Mouse (Mus musculus): ENCODE data around the gene Adam11.
A peak's percentile ranks its signal among the peaks of the same experiment; 100 is the strongest.

The Adam11 gene

DNA sequence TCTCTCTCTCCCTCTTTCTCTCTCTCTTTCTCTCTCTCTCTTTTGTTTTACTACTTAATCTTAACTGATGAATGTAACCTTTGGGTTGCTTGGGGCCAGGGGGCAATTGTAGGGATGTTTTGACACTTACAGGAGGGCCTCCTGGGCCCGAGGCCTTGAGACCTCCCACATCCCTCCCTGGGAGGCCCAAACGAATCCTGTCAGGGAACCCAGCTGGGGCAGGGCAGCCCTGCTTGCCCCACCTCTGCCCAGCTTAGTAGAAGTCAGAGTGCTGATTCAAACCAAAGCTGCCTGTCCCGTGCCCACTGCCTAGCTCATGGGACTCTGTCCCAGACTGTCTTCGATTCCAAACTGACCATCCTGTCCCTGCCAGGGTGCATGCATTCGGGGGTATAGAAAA is 17.4 kb downstream of the Adam11 start:
- DNase-seq (ENCODE audit: low spot score in 2 of 2) = no peak

- no peak for DNase-seq (ENCODE audit: low spot score in 2 of 2)
Measured at GRCm38 (mm10) chr11:102779081-102779638, 17.9 kb downstream of the Adam11 start.

DNA sequence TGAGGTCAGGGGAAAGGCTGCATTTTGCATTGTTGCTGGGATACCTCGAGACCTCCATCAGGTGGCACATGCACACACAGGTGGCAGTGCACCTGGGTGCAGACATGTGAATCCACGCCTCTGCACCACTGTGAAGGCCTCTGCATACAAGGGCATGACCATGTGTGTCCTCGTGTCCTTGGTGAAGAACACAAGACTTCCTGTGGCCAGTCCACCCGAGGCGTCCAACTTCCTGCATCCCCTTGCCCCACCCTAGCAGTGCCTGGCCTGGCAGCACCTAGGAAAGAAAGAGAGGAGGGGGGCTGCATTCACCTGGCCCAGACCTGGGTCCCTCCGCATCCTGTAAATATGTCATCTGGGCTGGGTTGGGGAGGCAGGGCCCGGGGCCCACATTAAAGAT is 18.6 kb downstream of the Adam11 start:
- DNase-seq (ENCODE audit: low spot score in 2 of 2) = no peak

DNA sequence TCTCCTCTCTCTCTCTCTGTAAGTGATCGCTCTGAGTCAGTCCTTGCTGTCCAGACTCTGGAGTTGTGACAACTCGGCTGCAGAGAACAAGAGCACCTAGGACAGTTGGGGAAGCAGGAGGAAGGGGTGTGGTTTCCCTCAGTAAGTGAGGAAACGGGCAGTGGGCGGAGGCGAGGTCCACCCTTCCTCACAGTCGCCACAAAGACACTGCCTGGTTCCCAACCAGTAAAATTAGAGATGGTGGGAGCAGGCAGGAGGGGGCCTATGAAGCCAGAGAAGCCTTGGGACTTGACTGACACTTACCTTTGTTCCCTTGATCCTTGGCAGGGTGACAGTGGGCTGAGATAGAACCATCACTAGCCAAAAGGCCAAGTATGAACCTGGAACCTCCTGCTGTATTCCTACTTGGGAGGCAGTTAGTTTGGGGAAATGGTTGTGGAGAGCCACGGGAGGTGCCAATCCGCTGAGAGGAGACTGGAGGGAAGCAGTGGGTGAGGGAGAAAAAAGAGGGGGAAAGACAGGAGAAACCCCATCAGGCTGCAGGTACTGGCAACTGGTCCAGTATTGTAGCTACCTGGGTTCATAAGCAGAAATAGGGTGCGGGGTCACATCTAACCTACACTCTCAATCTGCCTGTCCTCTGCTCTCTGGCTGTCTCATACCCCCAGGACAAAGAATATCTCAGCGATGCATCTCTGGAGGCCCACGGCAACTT is 19.2 kb downstream of the Adam11 start:
- no peak for DNase-seq (ENCODE audit: low spot score in 2 of 2)

DNA sequence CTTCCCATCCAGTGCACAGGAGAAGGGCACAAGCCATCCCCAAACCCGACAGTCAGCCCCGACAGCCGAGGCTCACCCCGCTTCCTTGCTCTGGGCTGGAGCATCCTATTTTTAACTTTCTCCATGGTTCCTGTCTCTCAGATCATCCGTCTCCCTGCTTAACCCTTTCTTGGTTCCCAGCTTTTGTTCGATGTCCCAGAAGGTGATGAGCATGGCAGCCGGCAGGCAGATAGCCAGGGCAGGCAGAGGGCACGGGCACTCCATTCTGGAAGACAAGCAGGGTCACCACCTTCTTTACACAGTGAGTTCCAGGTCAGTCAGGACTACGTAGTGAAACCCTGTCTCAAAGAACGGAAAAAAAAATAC is 19.7 kb downstream of the Adam11 start:
- no peak for DNase-seq (ENCODE audit: low spot score in 2 of 2)

- DNase-seq (ENCODE audit: low spot score in 2 of 2) = no peak
Measured at GRCm38 (mm10) chr11:102781523-102781922, 20.3 kb downstream of the Adam11 start.

DNA sequence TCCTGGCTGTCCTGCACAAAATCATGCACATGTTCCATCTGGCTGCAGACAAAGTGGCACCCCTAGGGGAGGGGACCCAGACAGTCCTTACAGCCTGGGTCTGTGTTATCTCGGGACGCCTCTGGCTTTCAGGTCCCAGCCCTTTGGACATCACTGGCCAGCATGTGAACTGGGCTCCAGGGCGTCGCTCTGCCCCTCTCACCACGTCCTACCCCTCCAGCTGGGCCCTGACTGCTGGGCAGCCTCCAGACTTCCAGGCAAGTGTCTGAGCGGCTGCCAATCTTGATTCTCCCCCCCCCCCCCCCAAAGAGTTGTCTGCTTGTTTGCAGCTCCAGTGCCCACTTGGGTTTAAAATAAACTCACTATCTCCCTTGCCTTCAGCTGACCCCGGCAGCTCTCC is 22.2 kb downstream of the Adam11 start:
- no peak for DNase-seq (ENCODE audit: low spot score in 2 of 2)

DNA sequence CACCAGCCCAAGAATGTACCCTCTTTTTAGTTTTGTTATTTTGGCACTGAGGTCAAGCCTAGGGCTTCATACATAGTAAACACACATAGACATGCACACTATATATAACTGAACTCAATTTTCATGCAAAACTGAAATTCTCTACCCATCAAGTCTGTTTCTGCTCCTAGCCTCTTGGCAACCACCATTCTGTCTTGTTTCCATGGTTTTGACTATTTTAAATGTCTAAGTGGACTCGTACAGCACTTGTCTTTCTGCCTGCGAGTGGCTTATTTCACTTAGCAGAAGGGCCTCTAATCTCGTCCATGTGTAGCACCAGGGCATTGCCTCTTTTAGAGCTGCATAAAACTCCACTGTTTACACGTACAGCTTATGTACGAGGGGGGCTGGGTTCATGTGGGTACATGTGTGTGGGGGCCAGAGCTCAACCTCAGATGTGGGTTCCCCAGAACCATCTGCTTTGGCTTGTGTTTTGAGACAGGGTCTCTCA is 26.5 kb downstream of the Adam11 start:
- no peak for DNase-seq (ENCODE audit: low spot score in 2 of 2)

DNA sequence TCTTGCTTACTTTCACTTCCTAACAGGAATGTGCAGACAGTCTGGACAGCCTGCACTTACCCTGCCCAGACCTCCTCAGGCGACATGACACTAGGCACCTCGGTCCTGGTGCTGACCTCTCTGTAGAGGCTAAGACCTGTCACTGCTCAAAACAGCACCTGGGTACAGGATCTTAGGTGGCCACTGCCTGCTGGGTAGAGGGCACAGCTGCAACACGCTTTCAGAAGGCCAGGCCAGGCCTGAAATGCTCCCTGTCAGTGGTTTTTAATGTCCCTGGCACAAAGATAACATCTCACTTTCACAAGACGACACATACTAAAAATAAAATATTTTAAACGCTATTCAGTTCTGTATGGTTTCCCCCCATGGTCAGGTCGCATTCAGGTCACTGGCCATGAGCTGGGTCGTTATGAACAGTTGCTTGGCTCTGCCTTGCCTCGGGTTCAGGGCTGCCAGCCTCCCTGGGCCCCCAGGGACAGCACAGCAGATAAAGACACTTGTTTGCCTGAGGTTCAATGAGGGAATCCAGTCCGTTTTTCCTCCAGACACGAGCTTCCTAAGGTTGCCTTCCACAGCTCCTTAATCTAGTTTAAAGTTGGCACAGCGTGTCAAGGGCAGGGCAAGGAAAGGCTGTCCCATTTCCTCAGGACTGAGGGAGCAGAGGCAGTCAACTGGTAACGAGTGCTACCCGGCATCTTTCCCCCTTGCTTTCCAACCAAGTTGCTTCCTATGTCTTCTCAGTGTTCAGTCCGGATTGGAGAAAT is 30.6 kb downstream of the Adam11 start:
- DNase-seq (ENCODE audit: low spot score in 2 of 2) = no peak

DNA sequence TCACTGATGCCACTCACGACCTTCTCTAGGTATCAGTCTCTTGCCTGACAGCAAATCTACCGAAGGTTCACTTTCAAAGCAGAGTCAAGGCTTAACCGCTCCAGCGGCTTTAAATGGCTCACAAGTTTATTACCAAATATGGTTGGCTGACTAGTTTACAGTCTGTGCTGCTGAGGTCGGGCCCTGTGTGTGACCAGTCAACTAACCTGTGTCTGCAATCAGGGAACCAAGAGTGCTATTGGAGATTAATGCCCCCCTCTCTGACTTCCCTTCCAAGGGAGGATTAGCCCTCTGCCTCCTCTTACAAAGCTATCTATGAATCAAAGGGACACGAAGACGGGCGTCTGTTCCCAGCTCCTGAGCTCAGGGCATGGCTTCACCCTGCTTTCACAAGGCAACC is 32.9 kb downstream of the Adam11 start:
- no peak for DNase-seq (ENCODE audit: low spot score in 2 of 2)

GRCm38 (mm10) chr11:102803453-102803852 is 42.2 kb downstream of the Adam11 start:
- no peak for DNase-seq (ENCODE audit: low spot score in 2 of 2)

DNA sequence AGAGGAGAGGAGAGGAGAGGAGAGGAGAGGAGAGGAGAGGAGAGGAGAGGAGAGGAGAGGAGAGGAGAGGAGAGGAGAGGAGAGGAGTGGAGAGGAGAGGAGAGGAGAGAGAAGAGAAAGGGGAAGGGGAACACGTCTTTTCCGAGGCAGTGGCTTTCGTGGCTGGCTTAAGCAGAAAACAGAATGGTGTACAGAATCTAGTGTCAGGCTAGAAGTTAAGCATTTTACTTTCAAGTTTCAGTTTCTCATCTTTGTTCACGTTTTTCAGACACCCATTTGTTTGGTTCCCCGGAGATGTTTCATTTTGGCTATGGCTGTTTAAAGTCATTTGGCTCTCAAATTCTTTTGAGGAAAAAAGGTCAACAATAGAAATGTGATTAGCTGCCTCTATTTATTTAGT is 47.0 kb downstream of the Adam11 start:
- DNase-seq (ENCODE audit: low spot score in 2 of 2) = no peak

GRCm38 (mm10) chr11:102810721-102811485 is 49.7 kb downstream of the Adam11 start:
- no peak for DNase-seq (ENCODE audit: low spot score in 2 of 2)

- DNase-seq (ENCODE audit: low spot score in 2 of 2) = no peak
Measured at GRCm38 (mm10) chr11:102814881-102815280, 53.6 kb downstream of the Adam11 start.

GRCm38 (mm10) chr11:102818121-102819020 is 57.1 kb downstream of the Adam11 start:
- DNase-seq (ENCODE audit: low spot score in 2 of 2) = peak in 1 of 2 experiments; percentile 34

DNA sequence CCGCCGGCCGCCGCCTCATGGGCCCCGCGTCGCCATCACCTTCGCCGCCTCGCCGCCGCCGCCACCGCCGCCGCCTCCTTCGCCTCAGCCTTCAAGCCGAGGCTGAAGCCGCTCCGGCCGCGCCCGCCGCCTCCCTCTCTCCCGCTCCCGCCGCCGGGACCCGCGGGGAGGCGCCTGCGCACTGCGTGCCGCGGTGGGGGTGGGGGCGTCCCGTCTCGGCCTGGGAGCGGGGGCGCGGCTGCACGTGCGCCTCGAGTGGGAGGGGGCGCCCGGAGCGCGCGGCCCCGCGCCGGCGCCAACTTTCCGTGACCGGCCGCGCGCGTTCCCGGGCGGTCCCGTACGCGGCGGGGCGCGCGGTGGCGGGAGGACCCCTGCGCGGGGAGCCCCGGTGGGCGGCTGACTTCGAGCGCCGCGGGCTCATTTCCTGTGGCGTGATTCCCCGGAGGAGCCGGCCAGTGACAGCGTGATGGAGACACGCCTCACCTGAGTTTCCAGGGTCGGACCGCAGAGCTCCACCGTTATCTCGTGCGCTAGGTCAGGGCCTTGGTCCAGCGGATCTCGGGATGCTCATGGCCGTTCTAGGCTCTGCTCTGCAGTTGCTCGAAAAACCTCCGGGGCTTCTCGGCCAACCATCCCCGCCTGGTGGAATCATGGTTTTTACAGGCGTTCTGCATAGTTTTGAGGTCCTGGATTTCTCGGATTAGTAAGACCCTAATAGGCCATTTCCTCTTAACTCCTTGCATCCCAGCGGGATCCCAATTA is 58.0 kb downstream of the Adam11 start, which contains the start of gene Gjc1:
Gjc1 (minus strand) TSS at position 680 of the 762 bp plus-strand sequence.
- peak; percentile 32 to 36 for DNase-seq (ENCODE audit: low spot score in 2 of 2)

DNA sequence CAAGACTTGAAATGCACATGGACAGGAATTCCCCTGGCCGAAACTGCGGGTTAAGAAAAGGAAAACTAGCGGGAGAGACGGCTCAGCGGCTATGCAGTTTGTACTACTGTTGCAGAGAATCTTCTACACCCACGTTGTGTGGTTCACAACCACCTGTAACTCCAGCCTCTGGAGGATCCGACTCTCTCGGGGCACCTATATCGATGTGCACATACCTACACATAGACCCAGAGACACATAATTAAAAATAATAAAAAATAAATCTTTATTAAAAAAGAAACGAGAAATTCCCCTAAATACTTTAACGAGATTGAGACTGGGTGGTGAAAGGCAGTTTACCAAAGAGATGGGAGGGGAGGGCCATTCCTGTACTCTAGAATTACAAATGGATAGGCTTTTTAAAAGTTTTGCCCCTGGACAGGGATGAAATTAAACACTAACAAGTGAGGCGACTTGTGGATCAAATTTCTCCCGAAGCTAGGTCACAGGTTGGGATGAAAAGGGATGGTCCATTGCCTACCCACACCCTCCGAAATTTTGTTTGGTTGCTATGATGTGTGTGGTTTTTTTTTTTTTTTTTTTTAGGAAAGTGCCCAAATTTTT is 58.6 kb downstream of the Adam11 start:
- DNase-seq (ENCODE audit: low spot score in 2 of 2) = no peak

GRCm38 (mm10) chr11:102820432-102820831 is 59.2 kb downstream of the Adam11 start:
- DNase-seq (ENCODE audit: low spot score in 2 of 2) = no peak

- no peak for DNase-seq (ENCODE audit: low spot score in 2 of 2)
Measured at GRCm38 (mm10) chr11:102821231-102821630, 60.0 kb downstream of the Adam11 start.

- DNase-seq (ENCODE audit: low spot score in 2 of 2) = no peak
Measured at GRCm38 (mm10) chr11:102826476-102826875, 65.2 kb downstream of the Adam11 start.

All from urinary bladder, adult 18-20 months (tissue).